Mouse (Mus musculus) MEL (cell line): Measurements from ENCODE around the gene C1qtnf3. TPM values are rescaled to one million over a fixed set of nuclear protein-coding genes. Genes with fewer than 3 reads are reported as not detected.

Source experiments
- DNase-seq: peaks from one replicate; pipeline ENCODE4 v3.0.0; 2011; ENCODE audit warnings: low read depth, low spot score
- H3K27ac ChIP-seq: 2 replicates; pipeline ENCODE4 v1.5.1; 2012; ENCODE audit warnings: low read depth, mild to moderate bottlenecking, control low read depth, low read length, moderate library complexity; ENCODE audit not compliant: control insufficient read depth
- H3K27me3 ChIP-seq, 2 experiments: fragments of 150-350 bp in 1 of 2; sonication (generic) in 1 of 2; 2 replicates each; pipeline ENCODE4 v1.6.1; 2012; ENCODE audit warnings: low read length in 2 of 2, mild to moderate bottlenecking in 2 of 2, improper control_type of control experiment in 1 of 2, moderate library complexity in 1 of 2; ENCODE audit not compliant: insufficient read depth in 2 of 2, control insufficient read depth in 1 of 2
- H3K36me3 ChIP-seq, 2 experiments: 2 replicates each; pipeline ENCODE4 v1.6.1; 2012 to 2014; ENCODE audit warnings: low read length in 2 of 2, improper control_type of control experiment in 1 of 2, inconsistent platforms in 1 of 2, mild to moderate bottlenecking in 1 of 2; ENCODE audit not compliant: insufficient read depth in 2 of 2, control insufficient read depth in 1 of 2
- H3K4me1 ChIP-seq, 2 experiments: fragments of 150-350 bp in 1 of 2; sonication (generic) in 1 of 2; 2 replicates each; pipeline ENCODE4 v1.6.1; 2012; ENCODE audit warnings: low read length in 2 of 2, improper control_type of control experiment in 1 of 2, mild to moderate bottlenecking in 1 of 2; ENCODE audit not compliant: insufficient read depth in 2 of 2, control insufficient read depth in 1 of 2
- H3K4me3 ChIP-seq, 2 experiments: fragments of 150-350 bp in 1 of 2; sonication (generic) in 1 of 2; 2 replicates each; pipeline ENCODE4 v1.5.1; 2012; ENCODE audit warnings: low read depth in 2 of 2, low read length in 2 of 2, mild to moderate bottlenecking in 2 of 2, moderate library complexity in 2 of 2, control low read depth in 1 of 2, improper control_type of control experiment in 1 of 2; ENCODE audit not compliant: control insufficient read depth in 1 of 2, insufficient read depth in 1 of 2
- H3K79me2 ChIP-seq: 2 replicates; pipeline ENCODE4 v1.6.1; 2012; ENCODE audit warnings: mild to moderate bottlenecking, low read length, moderate library complexity; ENCODE audit not compliant: control insufficient read depth, poor library complexity, insufficient read depth
- H3K9ac ChIP-seq: 2 replicates; pipeline ENCODE4 v1.6.1; 2012; ENCODE audit warnings: low read depth, mild to moderate bottlenecking, control low read depth, low read length, moderate library complexity; ENCODE audit not compliant: control insufficient read depth, poor library complexity, severe bottlenecking
- H3K9me3 ChIP-seq: fragments of 150-350 bp; sonication (generic); replicated peaks from 2 replicates; pipeline ENCODE4 v1.6.1; 2012; ENCODE audit warnings: mild to moderate bottlenecking, low read length, improper control_type of control experiment, moderate library complexity; ENCODE audit not compliant: insufficient read depth
- BHLHE40 ChIP-seq: IDR thresholded peaks from 2 replicates; pipeline ENCODE4 v1.6.1; 2012; ENCODE audit warnings: low read depth, mild to moderate bottlenecking, inconsistent platforms, low read length, improper control_type of control experiment, borderline replicate concordance
- CHD1 ChIP-seq: IDR thresholded peaks from 2 replicates; pipeline ENCODE4 v1.6.1; 2012; ENCODE audit warnings: low read depth, mild to moderate bottlenecking, inconsistent platforms, low read length, improper control_type of control experiment
- CHD2 ChIP-seq: IDR thresholded peaks from 2 replicates; pipeline ENCODE4 v1.6.1; 2011; ENCODE audit warnings: low read length, improper control_type of control experiment
- CTCF ChIP-seq, 3 experiments: IDR thresholded peaks in 2 of 3; conservative IDR thresholded peaks in 1 of 3; 2 replicates each; pipeline ENCODE4 v1.5.1; 2011 to 2012; ENCODE audit warnings: low read length in 3 of 3, low read depth in 2 of 3, mild to moderate bottlenecking in 2 of 3, improper control_type of control experiment in 1 of 3, inconsistent platforms in 1 of 3, mixed read lengths in 1 of 3, moderate library complexity in 1 of 3; ENCODE audit not compliant: control insufficient read depth in 1 of 3, insufficient read depth in 1 of 3, poor library complexity in 1 of 3, severe bottlenecking in 1 of 3
- E2F4 ChIP-seq: IDR thresholded peaks from 2 replicates; pipeline ENCODE4 v1.6.1; 2011; ENCODE audit warnings: low read depth, low read length, improper control_type of control experiment, borderline replicate concordance
- EP300 ChIP-seq, 2 experiments: IDR thresholded peaks; 2 replicates each; pipeline ENCODE4 v1.6.1; 2011; ENCODE audit warnings: improper control_type of control experiment in 2 of 2, low read length in 2 of 2, low read depth in 1 of 2, mild to moderate bottlenecking in 1 of 2
- HCFC1 ChIP-seq: IDR thresholded peaks from 2 replicates; pipeline ENCODE4 v1.6.1; 2012; ENCODE audit warnings: low read depth, mild to moderate bottlenecking, inconsistent platforms, low read length, improper control_type of control experiment, moderate library complexity
- JUND ChIP-seq: IDR thresholded peaks from 2 replicates; pipeline ENCODE4 v1.6.1; 2011; ENCODE audit warnings: low read depth, mild to moderate bottlenecking, improper control_type of control experiment, low read length
- KAT2A ChIP-seq: conservative IDR thresholded peaks from 2 replicates; pipeline ENCODE4 v1.6.1; 2012; ENCODE audit warnings: low read depth, low read length, improper control_type of control experiment, inconsistent platforms
- MAFK ChIP-seq: IDR thresholded peaks from 2 replicates; pipeline ENCODE4 v1.6.1; 2011; ENCODE audit warnings: low read depth, mild to moderate bottlenecking, low read length, improper control_type of control experiment, borderline replicate concordance
- MAX ChIP-seq: IDR thresholded peaks from 2 replicates; pipeline ENCODE4 v1.6.1; 2011; ENCODE audit warnings: low read length, improper control_type of control experiment
- MEF2A ChIP-seq: IDR thresholded peaks from 2 replicates; pipeline ENCODE4 v1.6.1; 2014; ENCODE audit warnings: low read depth, mild to moderate bottlenecking, inconsistent platforms, low read length, improper control_type of control experiment; ENCODE audit not compliant: poor library complexity, insufficient replicate concordance, severe bottlenecking; ENCODE audit errors: extremely low read depth
- MXI1 ChIP-seq: IDR thresholded peaks from 2 replicates; pipeline ENCODE4 v1.6.1; 2011; ENCODE audit warnings: mild to moderate bottlenecking, low read depth, low read length, improper control_type of control experiment
- MYB ChIP-seq: IDR thresholded peaks from 2 replicates; pipeline ENCODE4 v1.6.1; 2011; ENCODE audit warnings: mild to moderate bottlenecking, low read depth, low read length, improper control_type of control experiment
- NELFE ChIP-seq: IDR thresholded peaks from 2 replicates; pipeline ENCODE4 v1.6.1; 2011; ENCODE audit warnings: low read depth, low read length, improper control_type of control experiment
- NRF1 ChIP-seq: IDR thresholded peaks from 2 replicates; pipeline ENCODE4 v1.6.1; 2014; ENCODE audit warnings: low read depth, mild to moderate bottlenecking, inconsistent platforms, low read length, improper control_type of control experiment, moderate library complexity; ENCODE audit not compliant: poor library complexity, insufficient read depth, severe bottlenecking
- POLR2A ChIP-seq, 2 experiments: IDR thresholded peaks; 2 replicates each; pipeline ENCODE4 v1.6.1; 2011 to 2012; ENCODE audit warnings: low read length in 2 of 2, mild to moderate bottlenecking in 2 of 2, control low read depth in 1 of 2, improper control_type of control experiment in 1 of 2, low read depth in 1 of 2, moderate library complexity in 1 of 2; ENCODE audit not compliant: control insufficient read depth in 1 of 2, insufficient read depth in 1 of 2, poor library complexity in 1 of 2
- POLR2AphosphoS2 ChIP-seq: IDR thresholded peaks from 2 replicates; pipeline ENCODE4 v1.6.1; 2011; ENCODE audit warnings: low read length, improper control_type of control experiment
- POLR2AphosphoS5 ChIP-seq: IDR thresholded peaks from 2 replicates; pipeline ENCODE4 v1.6.1; 2012; ENCODE audit warnings: low read depth, borderline replicate concordance, mild to moderate bottlenecking, inconsistent platforms, low read length, moderate library complexity, mixed read lengths
- RCOR1 ChIP-seq: IDR thresholded peaks from 2 replicates; pipeline ENCODE4 v1.6.1; 2012; ENCODE audit warnings: low read depth, mild to moderate bottlenecking, inconsistent platforms, low read length, improper control_type of control experiment
- SIN3A ChIP-seq: IDR thresholded peaks from 2 replicates; pipeline ENCODE4 v1.6.1; 2012; ENCODE audit warnings: low read length, improper control_type of control experiment, inconsistent platforms
- TBP ChIP-seq: IDR thresholded peaks from 2 replicates; pipeline ENCODE4 v1.8.0; 2011; ENCODE audit warnings: low read depth, low read length, improper control_type of control experiment
- TCF12 ChIP-seq: IDR thresholded peaks from 2 replicates; pipeline ENCODE4 v1.6.1; 2014; ENCODE audit warnings: low read depth, mild to moderate bottlenecking, inconsistent platforms, low read length, improper control_type of control experiment, moderate library complexity
- UBTF ChIP-seq: IDR thresholded peaks from 2 replicates; pipeline ENCODE4 v1.6.1; 2012; ENCODE audit warnings: low read depth, mild to moderate bottlenecking, inconsistent platforms, low read length, improper control_type of control experiment, moderate library complexity, borderline replicate concordance; ENCODE audit not compliant: insufficient read depth
- USF2 ChIP-seq, 2 experiments: IDR thresholded peaks; 2 replicates each; pipeline ENCODE4 v1.6.1; 2011 to 2012; ENCODE audit warnings: improper control_type of control experiment in 2 of 2, low read length in 2 of 2, borderline replicate concordance in 1 of 2, inconsistent platforms in 1 of 2, low read depth in 1 of 2, mild to moderate bottlenecking in 1 of 2; ENCODE audit not compliant: insufficient read depth in 1 of 2
- ZKSCAN1 ChIP-seq: IDR thresholded peaks from 2 replicates; pipeline ENCODE4 v1.6.1; 2012; ENCODE audit warnings: low read depth, mild to moderate bottlenecking, inconsistent platforms, low read length, improper control_type of control experiment, moderate library complexity
- polyA plus RNA-seq, 2 experiments: library from polyadenylated mRNA; stranded (reverse) in 1 of 2; unstranded in 1 of 2; fragments of >175 nt in 1 of 2; fragments of >200 nt in 1 of 2; gene quantifications; 2 replicates each; pipeline versions ENCODE4 v1.2.1 to v1.2.4; 2012; ENCODE audit warnings: low replicate concordance in 2 of 2, low read depth in 1 of 2; ENCODE audit not compliant: insufficient read length in 2 of 2, insufficient read depth in 1 of 2, missing spikeins in 1 of 2
- total RNA-seq: library from RNA; depleted of rRNA; stranded (reverse); fragments of 300-350 nt; gene quantifications from 2 replicates; pipeline ENCODE4 v1.2.3, GENCODE M21; 2012

Gene C1qtnf3
- total and polyA plus RNA-seq, 3 experiments, result not detected

GRCm38 (mm10) chr15:10970777-10971176 lies 18.6 kb downstream of the C1qtnf3 start:
- DNase-seq, result no peak
- TF ChIP-seq MXI1, result no peak
- TF ChIP-seq HCFC1, result no peak
- no peak for TF ChIP-seq MEF2A
- no peak for TF ChIP-seq E2F4
- no peak for TF ChIP-seq EP300 (IDR thresholded peaks at IDR 0.05; ENCODE audit: low read depth in 1 of 2, low read length in 2 of 2)
- no peak for TF ChIP-seq BHLHE40
- no peak for TF ChIP-seq CTCF (IDR thresholded peaks at IDR 0.05 in 2 of 3, conservative IDR thresholded peaks at IDR 0.05 in 1 of 3; ENCODE audit: control insufficient read depth in 1 of 3, insufficient read depth in 1 of 3, low read depth in 2 of 3, low read length in 3 of 3, poor library complexity in 1 of 3, severe bottlenecking in 1 of 3)
- TF ChIP-seq NRF1, result no peak
- TF ChIP-seq POLR2A (IDR thresholded peaks at IDR 0.05; ENCODE audit: control insufficient read depth in 1 of 2, insufficient read depth in 1 of 2, low read depth in 1 of 2, low read length in 2 of 2, poor library complexity in 1 of 2), result no peak
- no peak for TF ChIP-seq SIN3A
- TF ChIP-seq UBTF, result no peak
- TF ChIP-seq MAFK, result no peak
- no peak for TF ChIP-seq RCOR1
- no peak overlapping the region for H3K9ac ChIP-seq
- H3K4me3 ChIP-seq, result no peak overlapping the region
- no peaks in the 10 kb centered on the region for H3K79me2 ChIP-seq
- no peak overlapping the region for H3K27ac ChIP-seq
- no peaks in the 10 kb centered on the region for H3K27me3 ChIP-seq
- H3K4me1 ChIP-seq, result no peaks in the 10 kb centered on the region
- no peaks in the 10 kb centered on the region for H3K9me3 ChIP-seq
- no peaks in the 10 kb centered on the region for H3K36me3 ChIP-seq

DNA sequence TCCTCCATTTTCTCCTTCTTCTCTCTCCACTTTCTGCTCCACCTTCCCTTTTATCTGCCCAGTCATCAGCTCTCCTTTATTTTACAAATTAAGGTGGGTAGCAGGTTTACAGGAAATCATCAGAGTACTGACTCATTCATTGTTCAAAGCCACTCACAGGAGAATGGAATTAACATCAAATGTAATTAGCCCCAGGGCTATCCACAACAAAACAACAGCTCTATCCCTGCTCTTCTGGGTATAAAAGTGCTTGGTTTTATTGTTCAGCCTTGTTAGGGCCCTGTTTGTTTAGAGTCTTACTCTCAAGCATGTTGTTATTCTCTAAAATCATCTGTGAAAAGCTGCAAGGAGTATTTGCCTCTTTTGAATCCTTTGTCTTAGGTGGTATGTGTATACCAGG lies 25.0 kb downstream of the C1qtnf3 start:
- no peaks in the 10 kb centered on the region for H3K27me3 ChIP-seq
- no peak overlapping the region for H3K27ac ChIP-seq
- no peak overlapping the region for H3K9ac ChIP-seq
- no peaks in the 10 kb centered on the region for H3K4me1 ChIP-seq
- TF ChIP-seq JUND (no peak), E2F4 (no peak)
- H3K36me3 ChIP-seq, result no peaks in the 10 kb centered on the region
- no peaks in the 10 kb centered on the region for H3K9me3 ChIP-seq
- H3K4me3 ChIP-seq, result no peak overlapping the region
- no peak for DNase-seq
- H3K79me2 ChIP-seq, result no peaks in the 10 kb centered on the region

DNA sequence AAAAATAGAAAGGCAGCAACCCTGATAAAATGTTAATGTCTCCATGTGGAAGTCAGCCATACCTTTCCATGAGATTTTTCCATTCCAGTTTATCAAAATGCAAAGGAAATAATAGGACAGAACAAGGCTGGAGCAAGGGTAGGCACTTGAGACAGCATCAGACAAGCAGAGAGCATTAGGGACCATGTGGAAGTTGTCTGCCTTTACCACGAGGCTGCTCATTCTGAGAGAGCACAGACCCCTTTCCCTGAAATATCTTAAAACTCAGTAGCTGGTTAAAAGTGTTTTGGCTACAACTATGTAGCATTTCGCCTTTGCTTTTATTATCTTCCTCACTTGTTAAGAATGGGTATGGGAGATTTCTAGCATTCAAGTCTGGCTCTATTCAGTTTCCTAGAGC lies 28.6 kb downstream of the C1qtnf3 start:
- DNase-seq, result no peak
- Histone ChIP-seq H3K4me1 (no peaks in the 10 kb centered on the region), H3K36me3 (no peaks in the 10 kb centered on the region), H3K79me2 (no peaks in the 10 kb centered on the region), H3K4me3 (no peak overlapping the region), H3K9ac (no peak overlapping the region), H3K27ac (no peak overlapping the region), H3K27me3 (no peaks in the 10 kb centered on the region), H3K9me3 (no peaks in the 10 kb centered on the region)
- TF ChIP-seq ZKSCAN1 (no peak), UBTF (no peak), NELFE (no peak), MAX (no peak), KAT2A (no peak), USF2 (IDR thresholded peaks at IDR 0.05; ENCODE audit: borderline replicate concordance in 1 of 2, insufficient read depth in 1 of 2, low read depth in 1 of 2, low read length in 2 of 2) (no peak), POLR2A (IDR thresholded peaks at IDR 0.05; ENCODE audit: control insufficient read depth in 1 of 2, insufficient read depth in 1 of 2, low read depth in 1 of 2, low read length in 2 of 2, poor library complexity in 1 of 2) (no peak), CTCF (IDR thresholded peaks at IDR 0.05 in 2 of 3, conservative IDR thresholded peaks at IDR 0.05 in 1 of 3; ENCODE audit: control insufficient read depth in 1 of 3, insufficient read depth in 1 of 3, low read depth in 2 of 3, low read length in 3 of 3, poor library complexity in 1 of 3, severe bottlenecking in 1 of 3) (no peak), CHD2 (no peak), MYB (no peak), JUND (no peak), CHD1 (no peak), TBP (no peak), POLR2AphosphoS5 (no peak), POLR2AphosphoS2 (no peak), TCF12 (no peak)
